Mouse (Mus musculus) CH12.LX (cell line): ENCODE measurements around the gene Rprd1b. TPM values are rescaled to one million over a fixed set of nuclear protein-coding genes. Genes with fewer than 3 reads are reported as not detected.
"Not testable (repeated sequence)": the region's sequence is repeated elsewhere in the genome, so short reads cannot be mapped to it uniquely, and the experiment has no call there.

ENCODE experiments used
- DNase-seq: peaks from one replicate; pipeline ENCODE4 v3.0.0-alpha.2; 2013; ENCODE audit errors: extremely low read depth
- H3K27ac ChIP-seq: 2 replicates; pipeline ENCODE4 v1.5.1; 2012; ENCODE audit warnings: low read depth, mild to moderate bottlenecking, control low read depth, moderate library complexity; ENCODE audit not compliant: insufficient read depth
- H3K27me3 ChIP-seq: replicated peaks from 2 replicates; pipeline ENCODE3; 2012; ENCODE audit warnings: inconsistent platforms
- H3K36me3 ChIP-seq, 2 experiments: replicated peaks in 1 of 2; 2 replicates each; pipeline versions ENCODE3 to v1.6.1; 2012; ENCODE audit warnings: inconsistent platforms in 1 of 2, low read length in 1 of 2, mild to moderate bottlenecking in 1 of 2, mixed read lengths in 1 of 2, moderate library complexity in 1 of 2; ENCODE audit not compliant: control insufficient read depth in 1 of 2, insufficient read depth in 1 of 2
- H3K4me1 ChIP-seq, 2 experiments: 2 replicates each; pipeline ENCODE4 v1.6.1; 2012; ENCODE audit warnings: inconsistent platforms in 1 of 2, moderate library complexity in 1 of 2; ENCODE audit not compliant: insufficient read depth in 2 of 2, control insufficient read depth in 1 of 2
- H3K4me2 ChIP-seq: 2 replicates; pipeline ENCODE4 v1.6.1; 2012; ENCODE audit warnings: low read depth, mild to moderate bottlenecking, control low read depth; ENCODE audit not compliant: poor library complexity, insufficient read depth, severe bottlenecking
- H3K4me3 ChIP-seq, 3 experiments: fragments of 150-350 bp in 1 of 3; sonication (generic) in 1 of 3; replicated peaks in 1 of 3; 2 replicates each; pipeline versions ENCODE3 to v1.5.1; 2011 to 2012; ENCODE audit warnings: low read depth in 2 of 3, low read length in 2 of 3, mild to moderate bottlenecking in 2 of 3, moderate library complexity in 2 of 3, control low read depth in 1 of 3, improper control_type of control experiment in 1 of 3, inconsistent platforms in 1 of 3, mixed read lengths in 1 of 3; ENCODE audit not compliant: poor library complexity in 1 of 3
- H3K79me2 ChIP-seq: replicated peaks from 2 replicates; pipeline ENCODE4 v1.6.1; 2012; ENCODE audit warnings: mild to moderate bottlenecking, moderate library complexity; ENCODE audit not compliant: control insufficient read depth, poor library complexity, insufficient read depth, severe bottlenecking; ENCODE audit errors: extremely low read depth
- H3K9ac ChIP-seq: 2 replicates; pipeline ENCODE4 v1.6.1; 2012; ENCODE audit warnings: low read depth, mild to moderate bottlenecking, control low read depth, moderate library complexity; ENCODE audit not compliant: insufficient read depth
- H3K9me3 ChIP-seq: replicated peaks from 2 replicates; pipeline ENCODE3; 2012; ENCODE audit warnings: low read length, inconsistent platforms, mixed read lengths
- CHD2 ChIP-seq: IDR thresholded peaks from 2 replicates; pipeline ENCODE4 v1.6.1; 2011; ENCODE audit warnings: low read length, improper control_type of control experiment
- E2F4 ChIP-seq: IDR thresholded peaks from 2 replicates; pipeline ENCODE4 v1.6.1; 2011; ENCODE audit warnings: low read depth, low read length, improper control_type of control experiment; ENCODE audit not compliant: insufficient replicate concordance
- ELF1 ChIP-seq: IDR thresholded peaks from 2 replicates; pipeline ENCODE4 v1.6.1; 2014; ENCODE audit warnings: low read depth, mild to moderate bottlenecking, inconsistent platforms, low read length, improper control_type of control experiment
- GABPA ChIP-seq: IDR thresholded peaks from 2 replicates; pipeline ENCODE4 v1.6.1; 2012; ENCODE audit warnings: low read depth, low read length, improper control_type of control experiment, inconsistent platforms; ENCODE audit not compliant: insufficient replicate concordance
- IRF4 ChIP-seq: IDR thresholded peaks from 2 replicates; pipeline ENCODE4 v1.6.1; 2014; ENCODE audit warnings: low read depth, mild to moderate bottlenecking, inconsistent platforms, low read length, improper control_type of control experiment
- JUN ChIP-seq: IDR thresholded peaks from 2 replicates; pipeline ENCODE4 v1.6.1; 2011; ENCODE audit warnings: low read depth, mild to moderate bottlenecking, low read length, improper control_type of control experiment, moderate library complexity; ENCODE audit not compliant: insufficient read depth
- KAT2A ChIP-seq: IDR thresholded peaks from 2 replicates; pipeline ENCODE4 v1.6.1; 2012; ENCODE audit warnings: low read length, improper control_type of control experiment, inconsistent platforms; ENCODE audit not compliant: insufficient replicate concordance
- MAFK ChIP-seq: IDR thresholded peaks from 2 replicates; pipeline ENCODE4 v1.6.1; 2011; ENCODE audit warnings: low read length, improper control_type of control experiment; ENCODE audit not compliant: insufficient replicate concordance
- MAX ChIP-seq: IDR thresholded peaks from 2 replicates; pipeline ENCODE4 v1.6.1; 2011; ENCODE audit warnings: low read length, improper control_type of control experiment
- MAZ ChIP-seq: IDR thresholded peaks from 2 replicates; pipeline ENCODE4 v1.6.1; 2012; ENCODE audit warnings: low read depth, mild to moderate bottlenecking, inconsistent platforms, low read length, improper control_type of control experiment, moderate library complexity
- MXI1 ChIP-seq: IDR thresholded peaks from 2 replicates; pipeline ENCODE4 v1.6.1; 2011; ENCODE audit warnings: mild to moderate bottlenecking, low read depth, low read length, improper control_type of control experiment
- MYC ChIP-seq: IDR thresholded peaks from 2 replicates; pipeline ENCODE4 v1.6.1; 2011; ENCODE audit warnings: low read depth, mild to moderate bottlenecking, improper control_type of control experiment, low read length
- NELFE ChIP-seq: IDR thresholded peaks from 2 replicates; pipeline ENCODE4 v1.6.1; 2011; ENCODE audit warnings: low read depth, low read length, improper control_type of control experiment
- PAX5 ChIP-seq: IDR thresholded peaks from 2 replicates; pipeline ENCODE4 v1.6.1; 2012; ENCODE audit warnings: low read length, inconsistent platforms, mixed read lengths
- POLR2A ChIP-seq: IDR thresholded peaks from 2 replicates; pipeline ENCODE4 v1.6.1; 2011; ENCODE audit warnings: low read depth, mild to moderate bottlenecking, improper control_type of control experiment, low read length
- POLR2AphosphoS2 ChIP-seq: IDR thresholded peaks from 2 replicates; pipeline ENCODE4 v1.6.1; 2011; ENCODE audit warnings: low read depth, low read length, improper control_type of control experiment
- RAD21 ChIP-seq: IDR thresholded peaks from 2 replicates; pipeline ENCODE4 v1.6.1; 2011; ENCODE audit warnings: low read depth, mild to moderate bottlenecking, low read length, improper control_type of control experiment, moderate library complexity
- SIN3A ChIP-seq: IDR thresholded peaks from 2 replicates; pipeline ENCODE4 v1.6.1; 2012; ENCODE audit warnings: low read length, improper control_type of control experiment, inconsistent platforms
- SMC3 ChIP-seq: IDR thresholded peaks from 2 replicates; pipeline ENCODE4 v1.6.1; 2011; ENCODE audit warnings: low read depth, low read length, improper control_type of control experiment
- TCF12 ChIP-seq: IDR thresholded peaks from 2 replicates; pipeline ENCODE4 v1.6.1; 2014; ENCODE audit warnings: low read depth, mild to moderate bottlenecking, inconsistent platforms, low read length, improper control_type of control experiment
- USF1 ChIP-seq: IDR thresholded peaks from 2 replicates; pipeline ENCODE4 v1.6.1; 2014; ENCODE audit warnings: low read depth, mild to moderate bottlenecking, inconsistent platforms, low read length, improper control_type of control experiment
- ZKSCAN1 ChIP-seq: IDR thresholded peaks from 2 replicates; pipeline ENCODE4 v1.6.1; 2012; ENCODE audit warnings: low read depth, inconsistent platforms, low read length, improper control_type of control experiment, borderline replicate concordance
- ZMIZ1 ChIP-seq: IDR thresholded peaks from 2 replicates; pipeline ENCODE4 v1.6.1; 2012; ENCODE audit warnings: low read depth, mild to moderate bottlenecking, inconsistent platforms, low read length, improper control_type of control experiment
- ZNF384 ChIP-seq: IDR thresholded peaks from 2 replicates; pipeline ENCODE4 v1.6.1; 2012; ENCODE audit warnings: low read depth, low read length, improper control_type of control experiment, inconsistent platforms
- dilution Hi-C: fragments of 300-500 bp; cut with MboI; formaldehyde crosslinking; loops from 2 replicates; pipeline ENCODE4 v1.14.3; 2020; ENCODE audit warnings: low sequenced_read_pairs; ENCODE audit not compliant: extremely low pct_unique_long_range_greater_than_20kb, extremely low pct_ligation_motif_present
- in situ Hi-C: fragments of 300-500 bp; cut with MboI; formaldehyde crosslinking; loops from 3 replicates; pipeline ENCODE4 v1.14.3; 2019; ENCODE audit warnings: low sequenced_read_pairs, low pct_ligation_motif_present, low pct_unique_long_range_greater_than_20kb, mixed read lengths
- polyA plus RNA-seq: library from polyadenylated mRNA; unstranded; fragments of >175 nt; gene quantifications from 2 replicates; pipeline ENCODE4 v1.2.1, GENCODE M21; 2012; ENCODE audit warnings: low read depth; ENCODE audit not compliant: insufficient read length
- total RNA-seq, 2 experiments: library from RNA; depleted of rRNA; stranded (reverse); fragments of 300-350 nt in 1 of 2; fragments of >200 nt in 1 of 2; gene quantifications; 2 replicates each; pipeline ENCODE4 v1.2.3; 2012 to 2014

The Rprd1b gene
- total and polyA plus RNA-seq, 3 experiments: 11.8 to 33.1 (median 16.4) TPM

DNA sequence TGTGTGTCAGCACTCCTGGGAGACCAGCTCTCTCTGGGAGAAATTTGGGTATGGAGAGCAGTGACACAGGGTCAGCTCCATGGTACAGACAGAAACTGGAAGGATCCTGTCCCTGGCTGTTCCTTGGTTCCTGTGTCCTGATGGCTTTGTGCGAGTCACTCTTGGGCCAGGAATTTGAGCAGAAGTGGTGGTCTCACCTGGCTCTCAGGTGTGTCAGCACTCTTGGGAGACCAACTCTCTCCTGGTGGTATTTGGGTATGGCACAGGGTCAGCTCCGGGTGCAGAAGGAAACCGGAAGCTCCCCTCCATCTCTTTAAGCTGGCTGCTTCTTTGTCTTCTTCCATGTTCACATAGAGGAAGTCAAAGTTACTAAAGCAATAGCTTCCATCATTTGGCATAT lies 26.3 kb downstream of the Rprd1b start:
- no peaks in the 10 kb centered on the region for H3K79me2 ChIP-seq
- peaks cover 41 to 65% of the 10 kb centered on the region in 2 experiments for H3K36me3 ChIP-seq
- H3K4me2 ChIP-seq: no peak overlapping the region
- TF ChIP-seq KAT2A (no peak), POLR2AphosphoS2 (no peak), GABPA (no peak), RAD21 (no peak), ELF1 (no peak), ZKSCAN1 (no peak), JUN (no peak), IRF4 (no peak), E2F4 (no peak), SMC3 (no peak), PAX5 (no peak), NELFE (no peak), MAFK (no peak)
- DNase-seq: no peak
- dilution Hi-C loops (no loop called here), in situ Hi-C loops (loop anchor here (10.0 kb wide), 1 partner anchor 150 kb away; no protein-coding TSS in a partner anchor)
- no peaks in the 10 kb centered on the region for H3K9me3 ChIP-seq
- H3K27ac ChIP-seq: no peak overlapping the region
- H3K4me1 ChIP-seq: peaks cover 0 to 13% of the 10 kb centered on the region in 2 experiments; a peak in 2 of 4 replicates
- H3K9ac ChIP-seq: no peak overlapping the region
- no peak overlapping the region for H3K4me3 ChIP-seq
- no peaks in the 10 kb centered on the region for H3K27me3 ChIP-seq

DNA sequence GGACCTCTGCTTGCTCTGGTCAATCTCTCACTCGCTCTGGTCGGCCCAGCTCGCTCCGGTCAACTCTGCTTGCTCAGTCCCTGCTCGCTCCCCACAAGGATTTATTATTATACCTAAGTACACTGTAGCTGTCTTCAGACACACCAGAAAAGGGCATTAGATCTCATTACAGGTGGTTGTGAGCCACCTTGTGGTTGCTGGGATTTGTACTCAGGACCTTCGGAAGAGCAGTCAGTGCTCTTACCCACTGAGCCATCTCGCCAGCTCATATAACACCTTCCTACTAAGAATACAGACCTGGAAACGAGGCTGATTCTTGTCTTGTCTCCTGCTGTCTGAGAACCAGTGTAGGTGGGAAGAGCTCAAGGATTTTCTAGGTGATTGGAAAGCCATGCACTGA lies 27.1 kb downstream of the Rprd1b start:
- in situ Hi-C loops: loop anchor here (10.0 kb wide), 1 partner anchor 149 kb away; no protein-coding TSS in a partner anchor
- DNase-seq, H3K79me2 ChIP-seq, H3K4me3 ChIP-seq, H3K27me3 ChIP-seq, H3K4me2 ChIP-seq, H3K27ac ChIP-seq, dilution Hi-C loops, H3K9me3 ChIP-seq, H3K9ac ChIP-seq: not testable (repeated sequence)
- Histone ChIP-seq H3K4me1 (peaks cover 0 to 20% of the 10 kb centered on the region in 2 experiments; a peak in 2 of 4 replicates), H3K36me3 (peaks cover 40 to 66% of the 10 kb centered on the region in 2 experiments)

DNA sequence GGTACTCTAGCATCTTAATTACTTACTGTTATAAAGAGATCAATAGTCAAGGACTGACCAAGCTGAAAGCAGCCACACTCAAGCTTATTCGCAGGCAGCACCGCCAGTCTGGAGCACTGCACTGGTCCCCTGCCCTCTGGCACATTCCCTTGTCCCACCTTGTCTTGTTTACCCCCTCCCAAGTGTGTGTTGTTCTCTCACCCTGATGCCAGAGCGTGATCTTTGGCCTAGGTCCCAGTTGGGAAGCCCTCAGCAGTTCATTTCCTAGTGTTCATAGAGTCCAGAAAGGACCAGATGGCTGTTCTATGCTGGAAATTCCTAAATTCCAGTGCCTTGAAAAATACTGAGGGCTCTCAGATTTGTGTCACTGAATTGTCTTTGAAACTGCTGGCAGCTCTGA lies 28.7 kb downstream of the Rprd1b start:
- Histone ChIP-seq H3K4me2 (no peak overlapping the region), H3K9me3 (no peaks in the 10 kb centered on the region), H3K27me3 (no peaks in the 10 kb centered on the region), H3K27ac (no peak overlapping the region), H3K4me3 (no peak overlapping the region), H3K9ac (no peak overlapping the region), H3K4me1 (peaks cover 0 to 24% of the 10 kb centered on the region in 2 experiments; a peak in 2 of 4 replicates), H3K36me3 (peaks cover 45 to 74% of the 10 kb centered on the region in 2 experiments), H3K79me2 (no peaks in the 10 kb centered on the region)
- in situ Hi-C loops (loop anchor here (10.0 kb wide), 1 partner anchor 148 kb away; no protein-coding TSS in a partner anchor), dilution Hi-C loops (no loop called here)
- DNase-seq: no peak
- TF ChIP-seq ZKSCAN1 (no peak), POLR2A (no peak), SMC3 (no peak), SIN3A (no peak), TCF12 (no peak), MAX (no peak), GABPA (no peak), JUN (no peak), ZMIZ1 (no peak), MYC (no peak), USF1 (no peak), ZNF384 (no peak), MAZ (no peak), CHD2 (no peak), RAD21 (no peak), MXI1 (no peak), E2F4 (no peak)
